Mouse (Mus musculus) c-Kit-negative CD71-positive TER-119-positive erythroid progenitor cells, embryonic 14.5 days (primary cell): ENCODE data around the gene Gm33543.

Experiments
- DNase-seq: peaks from one replicate; pipeline ENCODE4 v3.0.0-alpha.2; 2013; ENCODE audit warnings: low read depth, low spot score

Gene Gm33543

DNA sequence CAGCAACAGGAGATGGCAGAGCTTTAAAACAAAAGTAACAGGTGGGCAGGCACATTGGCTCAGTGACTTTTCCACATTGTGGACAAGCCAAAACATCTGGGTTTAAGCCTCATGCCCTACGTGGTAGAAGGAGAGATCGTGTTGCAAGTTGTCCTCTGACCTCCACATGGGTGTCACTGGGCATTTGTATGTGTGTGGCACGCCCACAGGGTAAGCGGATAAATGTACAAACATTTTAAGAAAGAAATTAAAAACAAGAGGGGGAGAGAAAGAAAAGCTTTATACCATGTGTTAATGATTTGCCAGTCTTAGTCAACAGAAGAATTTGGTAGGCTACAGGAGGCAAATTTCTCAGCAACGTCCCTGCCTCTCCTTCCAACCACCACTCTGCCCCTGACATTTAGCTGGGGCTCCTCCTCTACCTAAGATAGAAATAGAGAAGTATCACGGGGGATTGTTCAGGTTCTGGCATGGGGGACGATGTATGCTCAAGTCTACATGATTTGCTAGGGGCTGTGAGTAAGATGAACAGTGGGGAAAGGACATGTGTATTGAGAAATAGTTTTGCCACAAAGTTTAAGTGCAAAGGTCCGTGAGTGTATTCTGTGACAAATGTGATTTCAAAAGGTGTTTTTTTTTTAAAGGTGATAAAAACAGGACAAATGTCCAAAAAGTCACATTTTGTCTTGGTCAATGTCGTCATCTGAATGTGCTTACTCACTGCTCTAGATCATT is 6.0 kb downstream of the Gm33543 start:
- DNase-seq: no peak

DNA sequence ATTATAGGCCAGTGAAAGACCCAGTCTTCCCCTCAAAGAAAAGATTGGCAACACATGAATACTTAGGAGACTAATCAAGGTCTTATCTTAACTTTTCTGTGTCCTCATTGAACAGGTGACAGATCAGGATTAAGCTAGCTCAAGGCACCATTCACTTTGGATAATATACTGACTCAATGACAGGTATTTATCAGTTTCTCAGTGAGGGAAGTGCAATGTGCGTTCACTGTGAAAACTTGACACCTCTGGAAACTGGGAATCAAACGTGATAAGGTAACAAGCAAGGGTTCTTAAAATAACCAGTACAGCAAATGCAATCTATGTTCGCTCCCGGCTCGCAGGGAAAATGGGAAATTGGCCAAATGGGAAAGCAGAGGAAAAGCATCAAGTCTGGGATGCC is 11.8 kb downstream of the Gm33543 start:
- no peak for DNase-seq

DNA sequence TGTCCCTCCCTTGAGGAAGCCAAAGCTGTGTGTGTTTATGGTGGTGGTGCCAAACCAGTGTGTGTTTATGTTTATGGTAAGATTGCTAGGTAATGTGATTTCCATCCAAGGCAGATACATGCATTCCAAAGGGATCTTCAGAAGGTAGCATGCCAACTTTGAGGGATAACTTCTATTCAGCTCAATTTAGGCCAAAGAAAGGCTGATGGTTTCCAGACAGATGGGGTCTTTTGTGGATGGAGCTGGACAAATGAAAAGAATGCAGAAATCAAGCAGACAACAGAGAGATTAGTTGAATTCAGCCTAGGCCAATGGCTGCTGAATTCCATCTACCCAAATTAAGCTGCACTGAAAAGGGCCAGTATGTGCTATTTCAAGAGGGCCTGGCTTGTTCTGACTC is 13.3 kb downstream of the Gm33543 start:
- DNase-seq: no peak

DNA sequence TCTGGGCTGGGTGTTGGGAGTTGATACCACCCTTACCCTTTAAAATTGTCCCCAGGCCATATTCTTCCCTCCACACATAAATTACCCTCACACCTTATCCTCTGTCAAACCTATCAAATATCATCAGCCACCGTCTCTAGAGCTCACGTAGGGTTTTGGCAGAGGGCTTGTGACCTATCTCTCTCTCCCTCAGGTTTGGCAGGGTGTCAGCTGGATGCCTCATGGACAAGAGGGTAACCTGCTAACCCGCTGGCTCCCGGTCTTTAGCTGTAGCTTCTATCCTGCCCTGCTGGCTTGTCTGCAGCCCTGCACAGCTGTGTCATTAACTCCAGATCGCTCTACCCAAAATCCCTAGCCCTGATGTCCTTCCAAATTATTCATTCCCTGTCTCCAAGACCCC is 14.4 kb downstream of the Gm33543 start:
- DNase-seq: no peak

DNA sequence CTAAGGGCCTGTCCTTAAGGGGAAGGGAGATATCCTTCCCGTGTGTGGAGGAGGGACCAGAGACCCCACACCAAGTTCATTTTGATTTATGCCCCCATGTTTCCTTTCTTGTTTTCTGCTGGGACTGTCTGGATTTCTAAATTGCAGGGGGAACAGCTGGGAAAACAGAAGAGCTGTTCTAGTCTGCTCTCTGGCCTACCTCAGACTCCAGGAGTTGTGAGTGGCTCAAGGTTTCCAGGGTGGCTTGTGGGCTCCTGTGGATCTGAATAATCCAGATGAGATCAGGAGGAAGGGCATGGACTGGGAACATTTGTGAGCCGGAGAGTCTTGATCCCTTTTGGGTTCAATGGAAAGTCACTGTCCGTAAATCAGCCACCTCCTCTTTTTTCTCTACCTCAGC is 17.1 kb downstream of the Gm33543 start:
- DNase-seq: no peak

DNA sequence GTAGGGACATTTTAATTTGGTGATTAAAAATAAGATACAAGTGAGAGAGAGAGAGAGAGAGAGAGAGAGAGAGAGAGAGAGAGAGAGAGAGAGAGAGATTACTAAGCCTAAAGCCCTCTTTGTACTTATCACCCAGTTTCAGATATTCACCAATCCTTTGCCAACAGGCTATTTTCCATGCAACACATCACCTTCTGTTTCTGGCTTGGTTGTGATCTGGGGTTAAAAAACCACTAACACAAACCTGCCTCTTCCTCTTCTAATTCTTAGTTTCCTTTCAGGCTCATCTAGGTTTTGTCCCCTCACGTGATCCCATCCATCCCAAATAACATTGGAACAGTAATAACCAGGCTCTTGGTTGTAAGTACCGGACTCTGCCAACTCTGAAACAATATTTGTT is 24.2 kb downstream of the Gm33543 start:
- no peak for DNase-seq

DNA sequence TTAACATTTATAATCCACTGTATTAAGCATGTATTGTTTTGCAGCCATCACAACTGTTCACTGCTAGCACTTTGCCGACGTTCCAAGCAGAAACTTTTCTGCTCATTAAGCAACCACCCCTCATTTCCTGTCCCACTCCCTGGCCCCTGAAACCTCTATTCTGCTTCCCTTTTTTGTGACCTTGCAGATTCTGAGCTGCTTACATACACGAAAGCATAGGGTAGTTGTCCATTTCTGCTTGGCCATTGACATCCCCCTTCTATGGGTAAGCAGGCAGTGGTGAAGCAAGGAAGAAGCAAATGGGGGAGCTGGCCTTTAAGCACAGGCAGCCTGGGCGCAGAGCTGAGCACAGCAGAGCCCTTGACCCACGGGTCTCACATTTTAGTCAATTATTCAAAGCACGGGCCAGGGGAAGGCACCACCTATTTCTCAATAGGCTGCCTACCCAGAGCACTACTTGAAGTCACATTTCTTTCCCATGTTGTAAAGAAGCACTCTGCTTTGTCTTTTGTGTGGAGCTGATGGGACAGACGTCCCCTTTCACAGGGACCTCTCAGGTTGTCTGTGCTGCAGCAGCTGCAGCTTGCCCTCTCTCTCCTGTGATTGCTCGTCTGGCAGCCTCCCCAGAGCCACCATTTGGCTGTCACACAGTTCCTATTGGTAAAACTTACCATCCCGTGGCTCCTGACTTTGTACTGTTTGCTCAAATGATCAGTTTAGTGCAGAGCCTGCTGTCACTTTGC is 25.1 kb downstream of the Gm33543 start:
- DNase-seq: no peak

DNA sequence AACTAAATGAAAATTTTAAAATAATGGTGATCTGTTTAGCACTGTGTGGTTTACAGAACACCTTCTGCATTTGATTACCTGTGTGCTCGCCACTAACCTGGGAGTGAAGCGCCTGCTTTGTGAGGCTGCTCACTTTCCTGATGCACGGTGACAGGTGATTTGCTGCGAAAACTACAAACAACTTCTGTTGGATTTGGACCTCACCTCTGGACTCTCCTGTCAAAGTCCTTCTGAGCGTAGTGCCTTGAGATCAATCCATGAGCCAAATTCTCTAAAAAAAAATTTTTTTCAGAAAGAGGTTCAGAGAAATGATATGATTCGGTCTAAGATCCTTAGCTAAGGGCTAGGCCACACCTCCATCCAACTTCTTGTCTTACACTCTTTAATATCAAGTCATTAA is 28.4 kb downstream of the Gm33543 start:
- DNase-seq: no peak

DNA sequence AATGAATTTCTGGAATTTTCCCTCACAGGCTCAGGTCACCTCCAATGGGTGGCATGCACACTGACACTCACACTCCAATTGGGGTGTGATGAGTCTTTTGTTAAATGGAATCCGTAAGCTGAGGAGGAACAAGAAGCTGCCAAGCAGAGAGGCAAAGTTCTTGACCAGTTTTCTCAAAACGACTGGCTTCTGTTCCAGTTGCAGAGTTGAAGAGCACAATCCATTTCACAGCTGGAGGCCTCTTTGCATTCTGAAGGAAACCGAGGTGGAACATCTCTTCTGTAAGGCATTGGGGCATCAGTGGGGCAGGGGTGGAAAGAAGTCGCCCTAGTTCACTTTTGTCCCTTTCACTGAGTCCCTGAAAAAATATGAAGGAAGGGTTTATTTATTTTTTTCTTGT is 30.9 kb downstream of the Gm33543 start:
- no peak for DNase-seq

DNA sequence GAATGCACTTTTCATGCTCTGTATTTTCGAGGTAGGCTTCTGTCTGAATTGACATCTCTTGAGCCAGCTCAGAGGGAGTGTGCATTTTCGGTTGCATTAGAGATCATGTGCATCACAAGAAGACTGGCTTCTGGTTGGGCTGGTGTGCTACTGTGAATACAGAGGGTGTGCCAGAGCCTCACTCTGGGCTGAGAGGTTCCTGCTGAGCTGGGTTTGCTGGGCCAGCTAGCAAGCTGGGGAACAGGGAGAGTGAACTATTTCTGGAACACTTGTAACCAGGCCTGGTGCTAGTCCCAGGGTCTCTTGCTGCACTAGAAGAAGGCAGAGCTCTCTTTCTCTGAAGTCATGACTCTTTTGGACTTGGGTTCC is 41.3 kb downstream of the Gm33543 start:
- no peak for DNase-seq

DNA sequence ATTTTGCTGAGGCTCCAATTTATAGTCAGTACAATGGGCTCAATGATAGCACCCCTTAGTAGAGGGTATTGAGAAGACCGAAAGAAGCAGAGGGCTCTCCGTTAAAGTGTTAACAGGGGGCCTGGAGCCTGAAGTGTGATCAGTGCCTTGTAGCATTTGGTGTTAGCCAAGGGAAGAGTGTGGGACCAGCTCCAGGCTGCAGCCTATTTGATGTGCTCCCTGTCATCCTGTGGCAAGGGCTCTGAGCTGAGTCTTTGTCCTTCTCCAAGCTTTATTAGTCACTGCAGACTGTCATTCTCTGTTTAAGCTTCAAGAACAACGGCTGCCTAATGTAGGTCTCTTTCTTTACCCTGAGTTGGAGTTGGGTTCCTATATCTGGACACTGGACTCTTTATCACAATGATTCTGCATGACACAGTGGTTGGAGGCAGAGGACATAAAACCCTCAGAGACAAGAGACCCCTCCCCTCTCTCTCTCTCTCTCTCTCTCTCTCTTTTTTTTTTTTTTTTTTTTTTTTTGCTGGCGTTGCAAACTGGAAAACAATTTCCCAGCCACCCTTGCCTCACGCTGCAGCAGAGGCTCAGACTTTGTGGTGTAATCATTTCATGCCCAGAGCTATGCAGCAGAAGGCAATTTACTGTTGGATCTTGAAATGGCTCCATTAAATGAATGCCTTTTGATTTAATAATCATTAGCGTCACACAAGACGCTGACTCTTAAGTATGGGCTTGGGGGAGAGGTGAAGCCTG is 41.9 kb downstream of the Gm33543 start:
- no peak for DNase-seq

DNA sequence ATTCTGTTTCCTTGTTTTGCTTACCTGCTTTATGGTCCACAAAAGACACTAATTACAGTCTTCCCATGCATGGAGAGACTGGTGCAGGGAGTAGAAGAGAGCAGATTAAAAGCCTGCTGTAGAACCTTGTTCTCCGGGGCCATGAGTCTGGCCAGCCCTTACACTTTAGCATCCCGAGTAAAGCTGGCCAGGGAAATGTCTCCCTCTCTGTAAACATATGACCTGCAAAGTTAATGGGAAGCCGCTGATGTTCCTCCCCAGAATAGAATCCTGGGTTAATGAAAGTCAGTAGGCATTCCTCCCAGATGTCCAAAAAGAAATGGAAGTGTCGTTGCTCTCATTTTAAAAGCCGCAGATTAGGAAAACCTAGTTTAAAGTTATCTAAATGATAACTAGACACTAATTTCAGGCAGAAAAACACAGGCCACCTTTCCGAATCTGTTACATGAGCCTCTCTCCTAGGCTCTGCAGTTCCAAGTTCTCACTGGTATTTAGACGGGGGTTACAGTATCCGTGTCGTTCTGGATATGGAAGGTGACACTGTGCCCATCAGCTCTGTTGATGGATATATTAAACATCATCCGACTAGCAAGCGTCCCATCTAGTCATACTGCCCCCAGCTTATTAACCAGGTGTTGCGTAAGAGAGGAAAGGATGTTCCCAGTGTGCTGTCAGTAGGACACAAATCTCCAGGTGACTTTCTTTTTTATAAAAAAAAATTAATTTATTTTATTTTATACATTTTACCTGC is 44.9 kb downstream of the Gm33543 start:
- no peak for DNase-seq

DNA sequence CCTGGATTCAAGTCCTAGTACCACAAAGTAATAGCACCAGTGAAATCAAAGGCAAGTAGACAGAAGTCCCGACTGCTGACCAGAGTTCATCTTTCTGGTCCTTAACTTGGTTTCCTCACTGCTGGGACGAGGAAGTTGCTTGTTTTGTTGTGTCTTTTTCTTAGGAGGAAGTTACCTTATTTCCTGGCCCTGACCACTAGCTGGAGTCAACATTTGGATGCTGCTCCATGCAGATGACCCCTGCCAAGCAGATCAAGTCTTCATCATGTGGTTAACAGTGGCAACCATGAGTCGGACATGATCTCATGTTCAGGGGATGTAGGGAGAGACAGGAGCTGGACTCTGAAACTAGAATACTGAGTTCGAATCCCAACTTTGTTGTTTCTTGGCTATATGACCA is 47.2 kb downstream of the Gm33543 start:
- no peak for DNase-seq

DNA sequence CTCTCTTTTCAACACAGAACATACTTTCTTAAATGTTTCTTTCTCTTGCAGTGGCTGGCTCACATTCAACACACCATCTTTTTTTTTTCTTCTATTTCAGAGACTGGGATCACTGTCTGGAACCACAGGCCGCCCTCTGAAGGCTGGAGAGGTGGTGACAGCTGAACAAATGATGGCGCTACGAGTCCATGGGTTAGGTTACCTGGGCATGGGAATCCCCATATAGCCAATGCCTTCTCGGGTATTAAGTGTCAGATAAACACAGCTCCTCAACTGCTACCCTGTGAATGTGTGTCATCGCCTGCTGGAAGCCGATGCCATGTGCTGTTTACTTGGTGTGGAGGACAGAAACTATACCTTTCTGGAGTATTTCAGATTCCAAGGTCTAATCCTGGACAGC is 48.0 kb downstream of the Gm33543 start:
- no peak for DNase-seq

DNA sequence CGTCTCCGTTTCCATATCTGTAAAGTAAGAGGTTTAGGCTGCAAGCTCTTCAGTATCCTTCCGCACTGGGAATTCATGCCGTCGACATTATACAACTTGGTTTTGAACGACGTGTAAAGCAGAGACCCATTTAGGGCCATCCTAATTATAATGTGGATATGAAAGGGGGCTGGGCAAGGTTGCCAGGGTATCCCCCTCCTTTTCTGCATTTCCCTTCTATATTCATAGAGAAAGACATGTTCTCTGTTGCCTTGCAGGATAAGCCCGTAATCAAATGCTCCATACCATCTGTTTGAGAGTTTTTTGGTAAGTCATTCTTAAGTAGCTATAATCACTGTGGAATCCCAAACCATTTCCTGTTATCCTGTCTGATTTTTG is 51.3 kb downstream of the Gm33543 start:
- DNase-seq: no peak

DNA sequence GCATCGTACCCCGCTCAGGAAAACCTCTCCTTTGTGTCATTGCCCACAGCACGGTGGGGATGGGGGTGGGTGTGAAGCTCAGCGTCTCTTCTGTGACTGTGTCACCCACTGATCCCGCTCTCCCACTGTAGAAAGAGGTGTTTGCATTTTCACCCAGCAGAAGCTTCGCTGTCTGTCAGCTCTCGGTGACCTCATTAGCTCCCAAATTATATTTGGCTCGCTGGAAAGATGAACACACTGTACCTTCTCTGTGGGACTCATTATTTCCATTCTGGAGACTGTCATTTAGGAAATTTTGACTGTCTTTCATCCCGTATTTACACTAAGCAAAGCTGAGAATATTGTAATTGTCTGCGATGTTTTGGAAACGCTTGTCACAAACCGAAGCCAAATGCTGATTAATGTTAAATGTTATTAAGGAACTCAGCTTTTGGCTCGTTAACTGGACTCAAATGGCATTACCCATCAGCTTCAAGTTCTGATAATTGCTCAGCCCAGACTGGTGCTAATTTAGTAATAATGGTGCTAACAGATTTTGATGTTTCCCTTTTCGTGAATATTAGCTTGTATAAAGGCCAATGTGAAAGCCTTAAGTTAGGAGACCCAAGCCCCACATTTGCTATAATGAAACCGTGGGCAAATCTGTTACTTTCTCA is 51.8 kb downstream of the Gm33543 start:
- DNase-seq: no peak

DNA sequence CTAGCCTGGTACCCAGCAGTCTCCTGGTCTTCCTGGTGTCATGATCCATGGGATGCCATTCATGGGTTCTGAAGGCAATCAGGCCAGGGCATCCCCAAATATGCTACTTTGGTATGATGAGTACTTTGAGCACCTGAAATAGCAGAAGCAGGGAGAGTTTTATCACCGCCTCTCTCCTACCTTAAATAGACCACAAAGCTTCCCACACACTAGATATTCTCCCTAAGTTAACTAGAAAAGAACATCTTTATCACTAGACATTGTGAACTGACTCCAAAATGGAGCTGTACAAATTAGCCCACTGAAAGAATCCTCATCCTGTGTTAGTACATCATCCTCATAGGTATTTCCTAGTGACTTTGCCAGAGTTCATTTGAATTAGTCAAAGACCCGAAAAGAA is 55.6 kb downstream of the Gm33543 start:
- no peak for DNase-seq

DNA sequence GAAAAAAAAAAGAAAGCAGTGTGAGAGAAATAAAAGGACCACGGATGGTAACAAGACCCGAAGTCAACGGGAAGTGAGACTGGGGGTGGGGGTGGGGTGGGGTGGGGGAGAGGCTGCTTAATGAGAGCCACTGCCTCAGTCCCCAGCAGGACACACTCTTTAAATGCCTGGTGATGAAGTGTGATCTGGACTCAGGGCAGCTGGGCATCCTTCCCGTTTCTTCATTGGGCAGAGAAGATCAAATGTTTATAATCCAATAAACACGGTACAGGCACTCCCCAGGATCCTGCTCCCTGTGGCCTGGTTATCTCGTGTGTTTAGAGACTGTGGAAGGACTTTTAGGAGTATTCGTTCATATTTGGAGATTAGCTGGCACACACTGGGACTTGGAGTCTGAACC is 57.9 kb downstream of the Gm33543 start:
- DNase-seq: no peak

DNA sequence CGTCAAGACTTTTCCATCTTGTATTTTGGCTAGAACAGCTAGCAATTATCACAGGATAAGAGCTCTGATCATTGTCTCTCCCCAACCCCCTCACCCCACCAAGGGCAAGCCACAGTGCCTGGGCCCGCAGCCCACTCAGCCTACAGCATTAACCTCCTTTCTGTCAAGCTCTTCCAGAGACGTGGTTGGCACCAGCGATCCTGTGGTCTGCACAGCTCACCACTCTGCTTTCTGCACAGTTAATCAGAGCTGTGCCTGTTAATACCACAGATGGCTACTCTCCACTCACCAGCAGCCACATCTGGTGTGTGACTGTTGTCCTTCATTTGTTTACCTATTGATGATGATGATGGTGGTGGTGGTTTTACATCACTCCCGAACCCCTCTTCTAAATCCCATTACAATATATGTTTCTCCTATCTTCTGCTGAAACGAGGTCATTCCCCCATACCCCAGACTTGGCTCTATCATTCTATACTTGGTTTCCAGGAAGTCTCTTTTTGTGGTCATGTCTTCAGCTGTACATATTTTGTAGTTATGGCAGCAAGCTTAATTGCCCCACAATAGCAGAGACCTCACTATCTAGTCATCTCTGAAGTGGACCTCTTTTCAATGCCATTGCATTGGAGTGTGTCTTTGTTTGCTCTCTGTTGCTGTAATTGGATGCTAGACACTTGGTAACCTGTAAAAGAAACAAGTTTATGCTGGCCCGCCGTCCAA is 61.7 kb downstream of the Gm33543 start:
- no peak for DNase-seq

DNA sequence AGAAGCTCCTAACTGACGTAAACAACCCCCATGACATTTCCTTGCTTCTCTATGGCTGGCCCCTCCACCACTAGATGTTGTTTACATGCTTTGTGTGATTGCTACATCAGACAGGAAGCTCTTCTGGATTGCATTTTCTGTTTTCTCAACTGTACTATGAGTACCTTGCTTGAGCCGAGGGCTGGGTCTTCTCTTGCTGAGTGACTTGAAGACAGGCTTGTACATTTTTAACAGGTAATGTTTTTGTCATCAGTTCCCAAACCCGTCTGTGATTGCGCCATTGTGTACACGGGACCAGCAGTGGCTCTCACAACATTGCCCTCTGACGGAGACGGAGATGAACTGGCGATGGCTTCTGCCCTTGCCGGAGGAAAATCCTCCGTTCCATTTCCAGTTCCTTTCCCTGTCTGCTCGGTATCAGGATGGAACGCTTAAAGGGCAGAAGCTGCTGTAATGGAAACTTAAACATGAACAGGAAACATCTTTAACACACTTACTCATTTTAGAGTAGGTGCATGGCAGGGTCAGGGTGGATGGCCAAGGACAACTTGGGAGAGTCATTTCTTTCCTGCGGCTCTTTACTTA is 62.8 kb downstream of the Gm33543 start:
- DNase-seq: no peak

DNA sequence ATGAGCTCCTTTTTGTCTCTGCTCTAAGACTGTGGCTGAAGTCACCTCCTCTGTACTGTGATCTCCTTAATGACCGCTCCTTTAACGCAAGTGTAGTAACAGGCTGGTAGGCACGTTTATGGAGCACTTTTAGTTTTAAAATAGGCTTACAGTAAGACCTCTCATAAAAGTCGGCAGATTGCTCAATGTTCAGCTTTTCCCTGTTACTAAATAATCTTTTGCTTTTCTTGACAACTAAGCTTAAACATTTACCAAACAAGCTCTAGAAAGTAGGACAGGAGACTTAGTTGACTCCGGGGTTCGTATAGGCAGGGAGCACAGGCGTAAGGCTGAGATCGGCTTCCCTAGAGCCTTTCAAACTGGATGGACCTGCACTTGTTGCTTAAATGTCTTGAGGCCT is 64.1 kb downstream of the Gm33543 start:
- no peak for DNase-seq
